Mouse (Mus musculus) frontal cortex, adult (tissue): ENCODE measurements at regions not wholly inside any gene's neighbourhood (a gene's known extent, or its start where the extent isn't known, plus 50 kb on each side); places are given as distances from the start of the nearest gene placed in this dataset.

Source experiments
- ATAC-seq: cut with Nextera tagmentation; 2 replicates; pipeline ENCODE4 v1.9.2; 2017; ENCODE audit warnings: mild to moderate bottlenecking, moderate library complexity, mixed read lengths; ENCODE audit not compliant: low TSS enrichment

DNA sequence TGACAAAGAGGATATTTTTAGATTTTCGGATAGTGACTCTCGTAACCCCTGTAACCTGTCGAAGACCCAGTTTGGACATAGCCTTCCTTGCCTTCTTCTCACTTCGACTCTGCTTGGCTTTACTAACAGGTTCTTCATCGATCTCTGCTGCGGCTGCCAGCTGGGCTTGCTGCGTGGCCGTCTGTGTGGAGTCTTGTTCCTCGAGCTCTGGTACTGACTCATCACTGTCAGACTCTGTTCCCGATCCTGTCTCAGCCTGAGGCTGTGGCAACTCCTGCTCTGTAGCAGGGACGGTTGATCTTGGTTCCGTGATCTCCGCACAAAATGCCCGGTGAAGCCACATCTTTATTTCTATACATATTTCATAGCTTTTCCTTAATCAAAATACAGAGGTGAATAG is 1230.7 kb downstream of the Flrt2 start:
- peak; percentile 95 for ATAC-seq
